Mouse (Mus musculus) hindbrain, embryonic 11.5 days (tissue): Measurements from ENCODE around the gene Id1. TPM values are rescaled to one million over a fixed set of nuclear protein-coding genes. Genes with fewer than 3 reads are reported as not detected.

Experiments used
- ATAC-seq: fragments of 200-750 bp; cut with Nextera tagmentation; 2 replicates; pipeline ENCODE4 v1.8.0; 2017; ENCODE audit warnings: mild to moderate bottlenecking, moderate TSS enrichment, moderate library complexity; ENCODE audit not compliant: low FRiP score
- DNase-seq: peaks from one replicate; pipeline ENCODE4 v3.0.0-alpha.2; 2015; ENCODE audit warnings: low spot score
- H3K27ac ChIP-seq: fragments of 300-500 bp; sonication (generic); 2 replicates; pipeline ENCODE4 v1.5.1; 2014; ENCODE audit warnings: mild to moderate bottlenecking, low read depth, low read length
- H3K27me3 ChIP-seq: fragments of 300-500 bp; sonication (generic); 2 replicates; pipeline ENCODE4 v1.6.1; 2014; ENCODE audit warnings: mild to moderate bottlenecking, low read length, moderate library complexity, mixed read lengths; ENCODE audit not compliant: control insufficient read depth, insufficient read depth
- H3K36me3 ChIP-seq: fragments of 300-500 bp; sonication (generic); 2 replicates; pipeline ENCODE4 v1.6.1; 2014; ENCODE audit warnings: mild to moderate bottlenecking, low read length, moderate library complexity, mixed read lengths; ENCODE audit not compliant: control insufficient read depth, insufficient read depth
- H3K4me1 ChIP-seq: fragments of 300-500 bp; sonication (generic); replicated peaks from 2 replicates; pipeline ENCODE4 v1.6.1; 2014; ENCODE audit warnings: low read length, mixed read lengths; ENCODE audit not compliant: control insufficient read depth, insufficient read depth
- H3K4me2 ChIP-seq: fragments of 300-500 bp; sonication (generic); replicated peaks from 2 replicates; pipeline ENCODE4 v1.6.1; 2014; ENCODE audit warnings: mild to moderate bottlenecking, low read depth, low read length
- H3K4me3 ChIP-seq: fragments of 300-500 bp; sonication (generic); 2 replicates; pipeline ENCODE4 v1.5.1; 2014; ENCODE audit warnings: low read depth, low read length
- H3K9ac ChIP-seq: fragments of 300-500 bp; sonication (generic); 2 replicates; pipeline ENCODE4 v1.6.1; 2014; ENCODE audit warnings: low read depth, low read length
- H3K9me3 ChIP-seq: fragments of 300-500 bp; sonication (generic); 2 replicates; pipeline ENCODE4 v1.6.1; 2016; ENCODE audit warnings: low read length; ENCODE audit not compliant: control insufficient read depth
- WGBS: fragments of 180-500 bp; shearing (Covaris S2); extraction: QIAGEN DNeasy Blood & Tissue Kit; methylation state at CpG from one replicate; pipeline ENCODE4 v1.1.7; 2014; 5-methylcytosine and 5-hydroxymethylcytosine counted together
- polyA plus RNA-seq: library from polyadenylated mRNA; unstranded; fragments of >200 nt; fragmentation: Nextera tagmentation; extraction: Ambion mirVana; gene quantifications from 2 replicates; pipeline ENCODE4 v1.2.1, GENCODE M21; 2014

Gene Id1
- polyA plus RNA-seq, 1 experiment from 2014 or later, result 168 TPM

- no peak for ATAC-seq
- peaks cover 15% of the 10 kb centered on the region for H3K4me1 ChIP-seq
- 91% methylated on average over 6 of the region's 6 CpGs for whole genome bisulfite sequencing
Observed at GRCm38 (mm10) chr2:152726213-152726612, 9.8 kb upstream of the Id1 start.

GRCm38 (mm10) chr2:152726751-152727335, 9.2 kb upstream of the Id1 start:
- H3K4me2 ChIP-seq, result no peak overlapping the region
- H3K27me3 ChIP-seq, result no peaks in the 10 kb centered on the region
- DNase-seq (no peak), ATAC-seq (no peak)
- peaks cover 15% of the 10 kb centered on the region for H3K4me1 ChIP-seq
- H3K27ac ChIP-seq, result 0 out of 2 replicates have a peak overlapping the region, but pooled peaks have one; percentile 30
- H3K9me3 ChIP-seq, result no peaks in the 10 kb centered on the region
- no peaks in the 10 kb centered on the region for H3K36me3 ChIP-seq
- H3K4me3 ChIP-seq, result no peak overlapping the region
- 73% methylated on average over 6 of the region's 6 CpGs for WGBS
- H3K9ac ChIP-seq, result no peak overlapping the region

More at GRCm38 (mm10) chr2:152726213-152726612, 9.8 kb upstream of the Id1 start:
- no peaks in the 10 kb centered on the region for H3K9me3 ChIP-seq
- H3K27ac ChIP-seq, result no peak overlapping the region
- DNase-seq, result no peak
- H3K27me3 ChIP-seq, result no peaks in the 10 kb centered on the region
- H3K4me2 ChIP-seq, result no peak overlapping the region
- H3K4me3 ChIP-seq, result no peak overlapping the region
- no peak overlapping the region for H3K9ac ChIP-seq
- H3K36me3 ChIP-seq, result no peaks in the 10 kb centered on the region

GRCm38 (mm10) chr2:152727795-152728510, 8.1 kb upstream of the Id1 start:
- no peak overlapping the region for H3K4me2 ChIP-seq
- ATAC-seq (no peak), DNase-seq (no peak)
- no peaks in the 10 kb centered on the region for H3K9me3 ChIP-seq
- H3K27me3 ChIP-seq, result no peaks in the 10 kb centered on the region
- peak overlapping the region; percentile 44 for H3K9ac ChIP-seq
- peaks cover 15% of the 10 kb centered on the region for H3K4me1 ChIP-seq
- H3K4me3 ChIP-seq, result no peak overlapping the region
- peak overlapping the region; percentile 62 for H3K27ac ChIP-seq
- 81% methylated on average over 14 of the region's 14 CpGs for WGBS
- H3K36me3 ChIP-seq, result no peaks in the 10 kb centered on the region

- H3K9ac ChIP-seq, result no peak overlapping the region
- WGBS, result 81% methylated on average over 7 of the region's 7 CpGs
- no peak overlapping the region for H3K4me3 ChIP-seq
- H3K9me3 ChIP-seq, result no peaks in the 10 kb centered on the region
- peaks cover 14% of the 10 kb centered on the region for H3K4me1 ChIP-seq
- ATAC-seq (no peak), DNase-seq (no peak)
- peak overlapping the region; percentile 62; the same call in 1 of the 2 replicates for H3K27ac ChIP-seq
- no peaks in the 10 kb centered on the region for H3K27me3 ChIP-seq
- no peaks in the 10 kb centered on the region for H3K36me3 ChIP-seq
- H3K4me2 ChIP-seq, result no peak overlapping the region
Observed at GRCm38 (mm10) chr2:152728594-152728993, 7.5 kb upstream of the Id1 start.

- Histone ChIP-seq H3K4me1 (peaks cover 9% of the 10 kb centered on the region), H3K36me3 (no peaks in the 10 kb centered on the region), H3K27ac (peak overlapping the region; percentile 58), H3K4me2 (no peak overlapping the region), H3K4me3 (no peak overlapping the region), H3K9me3 (no peaks in the 10 kb centered on the region), H3K27me3 (no peaks in the 10 kb centered on the region), H3K9ac (no peak overlapping the region)
- DNase-seq (no peak), ATAC-seq (peak; percentile 8; the same call in 1 of the 2 replicates)
- WGBS, result 48% methylated on average over 8 of the region's 8 CpGs
Observed at GRCm38 (mm10) chr2:152729013-152729635, 6.9 kb upstream of the Id1 start.

GRCm38 (mm10) chr2:152729636-152730020, 6.4 kb upstream of the Id1 start:
- Histone ChIP-seq H3K27me3 (no peaks in the 10 kb centered on the region), H3K27ac (peak overlapping the region; percentile 58), H3K9me3 (no peaks in the 10 kb centered on the region), H3K4me1 (peaks cover 9% of the 10 kb centered on the region; the same call in 1 of the 2 replicates), H3K36me3 (no peaks in the 10 kb centered on the region), H3K4me3 (no peak overlapping the region), H3K4me2 (no peak overlapping the region), H3K9ac (no peak overlapping the region)
- WGBS, result 40% methylated on average over 7 of the region's 7 CpGs
- ATAC-seq (peak; percentile 53), DNase-seq (peak; percentile 73)

GRCm38 (mm10) chr2:152733201-152733600, 2.9 kb upstream of the Id1 start:
- ATAC-seq (no peak), DNase-seq (no peak)
- 90% methylated on average over 2 of the region's 2 CpGs for WGBS
- H3K4me3 ChIP-seq, result no peak overlapping the region
- H3K27me3 ChIP-seq, result no peaks in the 10 kb centered on the region
- H3K9ac ChIP-seq, result no peak overlapping the region
- H3K4me2 ChIP-seq, result no peak overlapping the region
- H3K4me1 ChIP-seq, result peaks cover 6% of the 10 kb centered on the region; the same call in 1 of the 2 replicates
- H3K36me3 ChIP-seq, result no peaks in the 10 kb centered on the region
- no peak overlapping the region for H3K27ac ChIP-seq
- no peaks in the 10 kb centered on the region for H3K9me3 ChIP-seq

GRCm38 (mm10) chr2:152734501-152734900, 1.6 kb upstream of the Id1 start:
- Histone ChIP-seq H3K27me3 (no peaks in the 10 kb centered on the region), H3K9me3 (no peaks in the 10 kb centered on the region), H3K4me1 (peaks cover 8% of the 10 kb centered on the region; the same call in 1 of the 2 replicates), H3K27ac (peak overlapping the region; percentile 80), H3K36me3 (no peaks in the 10 kb centered on the region), H3K4me3 (peak overlapping the region; percentile 84), H3K4me2 (peak overlapping the region; percentile 84), H3K9ac (peak overlapping the region; percentile 46; the same call in 1 of the 2 replicates)
- DNase-seq (no peak), ATAC-seq (no peak)
- WGBS, result 12% methylated on average over 10 of the region's 10 CpGs
